Mouse (Mus musculus): ENCODE measurements around the gene Plcb4. TPM values are rescaled to one million over a fixed set of nuclear protein-coding genes. Genes with fewer than 3 reads are reported as not detected.
A peak's percentile ranks its signal among the peaks of the same experiment; 100 is the strongest.

Gene Plcb4
- polyA plus RNA-seq, 1 experiment, result 6.1 TPM

DNA sequence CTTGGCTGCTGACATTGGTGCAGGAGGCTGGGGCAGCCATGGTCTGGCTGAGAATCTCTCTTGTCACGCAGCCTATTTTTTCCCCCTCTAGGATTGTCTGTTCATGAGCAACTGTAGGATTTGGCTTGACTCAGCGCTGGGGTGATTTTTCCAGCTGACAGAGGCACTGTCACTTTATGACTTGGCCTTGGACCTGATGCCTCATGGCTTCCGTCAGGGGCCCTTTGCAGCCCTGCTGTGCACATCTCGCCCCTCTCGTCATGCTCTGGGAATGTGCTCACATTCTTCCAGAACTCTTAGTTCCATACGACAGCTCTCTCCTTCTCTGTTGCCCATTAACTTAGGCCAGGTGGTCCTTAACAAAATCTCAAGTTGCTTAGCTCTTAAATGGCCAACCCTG is 152.0 kb downstream of the Plcb4 start:
- no peaks in the 10 kb centered on the region for H3K27me3 ChIP-seq (replicated peaks; ENCODE audit: control insufficient read depth, insufficient read depth, low read length)
- H3K4me1 ChIP-seq (ENCODE audit: control insufficient read depth, insufficient read depth, low read length), result peaks cover 8% of the 10 kb centered on the region
- no peaks in the 10 kb centered on the region for H3K36me3 ChIP-seq (ENCODE audit: control insufficient read depth, insufficient read depth, low read length)
- 58% methylated on average over 6 of the region's 6 CpGs for WGBS
- H3K4me3 ChIP-seq (ENCODE audit: insufficient read depth, low read depth, low read length), result no peak overlapping the region
- H3K27ac ChIP-seq (ENCODE audit: insufficient read depth, low read depth, low read length), result peak overlapping the region; percentile 59; the same call in 1 of the 2 replicates
- TF ChIP-seq POLR2A (IDR thresholded peaks at IDR 0.05; ENCODE audit: low read depth, low read length), result no peak
- TF ChIP-seq CTCF (conservative IDR thresholded peaks at IDR 0.05; ENCODE audit: insufficient read depth, insufficient read length, low read depth, low read length), result no peak
- peak; percentile 25 for DNase-seq

DNA sequence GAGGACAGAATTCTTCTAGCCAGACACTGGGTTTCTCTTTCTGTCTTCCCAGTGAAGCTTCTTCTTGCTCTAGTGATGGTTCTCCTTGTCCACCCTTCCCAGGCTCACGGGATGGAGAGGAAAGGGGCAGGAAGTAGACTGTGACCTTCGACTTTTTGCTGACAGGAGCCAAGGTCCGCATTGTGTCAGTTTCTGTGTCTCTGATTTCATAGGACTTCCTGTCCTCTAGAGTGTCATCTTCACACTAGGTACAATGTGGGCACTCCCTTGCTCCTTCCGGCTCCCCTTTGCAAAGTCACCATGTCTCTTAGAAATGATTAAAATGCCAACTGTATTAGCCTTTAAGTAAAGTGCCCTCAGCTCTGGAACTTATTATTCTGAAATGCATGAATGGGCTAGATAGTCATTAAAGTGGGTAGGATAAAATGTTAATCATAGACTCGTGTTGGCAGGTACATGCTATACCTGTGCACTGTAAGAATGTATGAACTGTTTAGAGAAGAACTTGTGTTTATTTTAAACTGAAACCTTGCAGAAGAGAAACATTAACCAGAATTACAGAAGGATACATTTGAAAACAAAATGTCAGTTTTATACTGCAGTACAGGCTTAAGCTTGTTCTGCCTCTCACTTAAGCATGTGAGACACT is 152.8 kb downstream of the Plcb4 start:
- H3K27me3 ChIP-seq (replicated peaks; ENCODE audit: control insufficient read depth, insufficient read depth, low read length), result no peaks in the 10 kb centered on the region
- no peaks in the 10 kb centered on the region for H3K36me3 ChIP-seq (ENCODE audit: control insufficient read depth, insufficient read depth, low read length)
- TF ChIP-seq POLR2A (IDR thresholded peaks at IDR 0.05; ENCODE audit: low read depth, low read length) (no peak), CTCF (conservative IDR thresholded peaks at IDR 0.05; ENCODE audit: insufficient read depth, insufficient read length, low read depth, low read length) (no peak)
- DNase-seq, result peak; percentile 58
- H3K27ac ChIP-seq (ENCODE audit: insufficient read depth, low read depth, low read length), result peak overlapping the region; percentile 24
- H3K4me1 ChIP-seq (ENCODE audit: control insufficient read depth, insufficient read depth, low read length), result peaks cover 8% of the 10 kb centered on the region
- H3K4me3 ChIP-seq (ENCODE audit: insufficient read depth, low read depth, low read length), result no peak overlapping the region
- 21% methylated on average over 5 of the region's 5 CpGs for WGBS

DNA sequence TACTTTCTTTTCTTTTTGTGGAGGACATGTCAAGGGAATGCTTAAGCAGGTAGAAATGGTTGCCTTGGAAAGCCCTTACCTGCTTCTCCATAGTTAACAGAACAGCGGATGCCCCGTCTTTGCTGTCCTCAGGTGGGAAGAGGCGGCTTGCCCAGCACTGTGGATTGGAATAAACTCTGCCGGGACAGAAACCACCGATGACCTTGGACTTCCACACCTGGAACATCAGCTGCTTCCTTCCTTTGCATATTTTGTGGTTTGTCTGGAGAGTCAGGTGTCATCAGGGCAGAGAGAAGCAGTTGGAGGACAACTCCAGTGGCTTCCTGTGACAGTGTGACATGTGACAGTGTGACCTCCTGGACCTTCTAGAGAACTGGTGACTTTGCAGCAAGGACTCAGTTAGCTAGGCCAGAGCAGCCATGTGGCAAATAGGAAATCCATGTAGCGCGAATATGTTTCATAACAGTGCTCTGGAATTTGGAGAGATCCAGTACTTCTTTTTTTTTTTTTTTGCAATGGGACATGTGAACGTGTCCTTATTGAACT is 154.0 kb downstream of the Plcb4 start:
- DNase-seq, result peak; percentile 48

GRCm38 (mm10) chr2:135820691-135821090 is 161.9 kb downstream of the Plcb4 start:
- no peaks in the 10 kb centered on the region for H3K4me1 ChIP-seq (ENCODE audit: control insufficient read depth, insufficient read depth, low read length)
- no peak for TF ChIP-seq CTCF (conservative IDR thresholded peaks at IDR 0.05; ENCODE audit: insufficient read depth, insufficient read length, low read depth, low read length)
- H3K4me3 ChIP-seq (ENCODE audit: insufficient read depth, low read depth, low read length), result no peak overlapping the region
- no peak for DNase-seq
- H3K27ac ChIP-seq (ENCODE audit: insufficient read depth, low read depth, low read length), result no peak overlapping the region
- H3K27me3 ChIP-seq (replicated peaks; ENCODE audit: control insufficient read depth, insufficient read depth, low read length), result no peaks in the 10 kb centered on the region
- 39% methylated on average over 2 of the region's 2 CpGs for WGBS
- H3K36me3 ChIP-seq (ENCODE audit: control insufficient read depth, insufficient read depth, low read length), result no peaks in the 10 kb centered on the region

More for the DNA sequence above, 154.0 kb downstream of the Plcb4 start:
- H3K27me3 ChIP-seq (replicated peaks; ENCODE audit: control insufficient read depth, insufficient read depth, low read length), result no peaks in the 10 kb centered on the region
- TF ChIP-seq POLR2A (IDR thresholded peaks at IDR 0.05; ENCODE audit: low read depth, low read length) (no peak), CTCF (conservative IDR thresholded peaks at IDR 0.05; ENCODE audit: insufficient read depth, insufficient read length, low read depth, low read length) (no peak)
- H3K4me1 ChIP-seq (ENCODE audit: control insufficient read depth, insufficient read depth, low read length), result peaks cover 8% of the 10 kb centered on the region
- H3K36me3 ChIP-seq (ENCODE audit: control insufficient read depth, insufficient read depth, low read length), result no peaks in the 10 kb centered on the region
- 62% methylated on average over 8 of the region's 8 CpGs for WGBS
- no peak overlapping the region for H3K27ac ChIP-seq (ENCODE audit: insufficient read depth, low read depth, low read length)
- H3K4me3 ChIP-seq (ENCODE audit: insufficient read depth, low read depth, low read length), result no peak overlapping the region

GRCm38 (mm10) chr2:135823690-135824089 is 164.9 kb downstream of the Plcb4 start:
- WGBS, result 97% methylated on average over 1 of the region's 1 CpGs
- no peak overlapping the region for H3K27ac ChIP-seq (ENCODE audit: insufficient read depth, low read depth, low read length)
- H3K4me3 ChIP-seq (ENCODE audit: insufficient read depth, low read depth, low read length), result no peak overlapping the region
- no peaks in the 10 kb centered on the region for H3K4me1 ChIP-seq (ENCODE audit: control insufficient read depth, insufficient read depth, low read length)
- H3K27me3 ChIP-seq (replicated peaks; ENCODE audit: control insufficient read depth, insufficient read depth, low read length), result no peaks in the 10 kb centered on the region
- TF ChIP-seq CTCF (conservative IDR thresholded peaks at IDR 0.05; ENCODE audit: insufficient read depth, insufficient read length, low read depth, low read length) (no peak), POLR2A (IDR thresholded peaks at IDR 0.05; ENCODE audit: low read depth, low read length) (no peak)
- no peaks in the 10 kb centered on the region for H3K36me3 ChIP-seq (ENCODE audit: control insufficient read depth, insufficient read depth, low read length)
- no peak for DNase-seq

DNA sequence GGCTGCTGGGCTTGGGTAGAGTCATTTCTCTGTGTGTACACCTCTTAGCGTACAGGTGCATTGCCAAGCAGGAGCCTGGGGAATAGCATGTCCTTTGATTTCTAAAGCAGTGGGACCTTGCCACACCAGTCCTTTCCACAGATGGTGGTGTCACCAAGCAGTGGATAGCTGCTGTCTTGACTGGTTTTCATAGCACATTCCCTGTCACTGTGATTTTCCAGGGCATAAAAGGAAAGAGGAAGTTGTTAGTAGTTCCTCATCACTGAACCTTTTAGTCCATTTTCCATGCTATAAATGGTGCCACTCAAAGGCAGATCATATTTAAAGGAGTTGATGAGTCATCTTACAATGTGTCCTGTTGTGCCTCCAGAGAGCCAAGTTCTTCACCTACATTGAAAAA is 165.9 kb downstream of the Plcb4 start:
- no peak for TF ChIP-seq POLR2A (IDR thresholded peaks at IDR 0.05; ENCODE audit: low read depth, low read length)
- no peak for TF ChIP-seq CTCF (conservative IDR thresholded peaks at IDR 0.05; ENCODE audit: insufficient read depth, insufficient read length, low read depth, low read length)
- 100% methylated on average over 1 of the region's 1 CpGs for WGBS
- H3K36me3 ChIP-seq (ENCODE audit: control insufficient read depth, insufficient read depth, low read length), result no peaks in the 10 kb centered on the region
- DNase-seq, result no peak
- H3K4me1 ChIP-seq (ENCODE audit: control insufficient read depth, insufficient read depth, low read length), result no peaks in the 10 kb centered on the region
- no peak overlapping the region for H3K4me3 ChIP-seq (ENCODE audit: insufficient read depth, low read depth, low read length)
- H3K27ac ChIP-seq (ENCODE audit: insufficient read depth, low read depth, low read length), result no peak overlapping the region
- H3K27me3 ChIP-seq (replicated peaks; ENCODE audit: control insufficient read depth, insufficient read depth, low read length), result no peaks in the 10 kb centered on the region

GRCm38 (mm10) chr2:135825645-135826044 is 166.8 kb downstream of the Plcb4 start:
- H3K4me1 ChIP-seq (ENCODE audit: control insufficient read depth, insufficient read depth, low read length), result no peaks in the 10 kb centered on the region
- DNase-seq, result no peak
- H3K4me3 ChIP-seq (ENCODE audit: insufficient read depth, low read depth, low read length), result no peak overlapping the region
- no peaks in the 10 kb centered on the region for H3K36me3 ChIP-seq (ENCODE audit: control insufficient read depth, insufficient read depth, low read length)
- TF ChIP-seq CTCF (conservative IDR thresholded peaks at IDR 0.05; ENCODE audit: insufficient read depth, insufficient read length, low read depth, low read length) (no peak), POLR2A (IDR thresholded peaks at IDR 0.05; ENCODE audit: low read depth, low read length) (no peak)
- H3K27ac ChIP-seq (ENCODE audit: insufficient read depth, low read depth, low read length), result no peak overlapping the region
- H3K27me3 ChIP-seq (replicated peaks; ENCODE audit: control insufficient read depth, insufficient read depth, low read length), result no peaks in the 10 kb centered on the region
- 87% methylated on average over 2 of the region's 2 CpGs for WGBS
